Comparison of ENCODE assay signal across 12 mouse cellular contexts in genomic region chr6:91647385-91647791, GRCm38 (mm10). TPM values are rescaled to one million over a fixed set of nuclear protein-coding genes. Genes with fewer than 3 reads are reported as not detected.
DNase-seq lines count a peak whose midpoint lies in the region; ATAC-seq and TF ChIP-seq lines count a peak whose summit lies in the region.
"Had no signal": no experiment of that assay in that cellular context is flagged by ENCODE, and none has a peak within 500 bp of the region (broad histone marks: within the 10 kb centered on the region; RNA-seq: fewer than 3 reads in every experiment).

No protein-coding gene starts in this region.

- no peak for ATAC-seq in midbrain, postnatal 0 days (ENCODE audit: low FRiP score)
- ATAC-seq in midbrain, embryonic 13.5 days = no peak

- no peak for TF ChIP-seq CTCF in midbrain, postnatal 0 days (IDR thresholded peaks at IDR 0.05)

- H3K4me2 ChIP-seq in midbrain, postnatal 0 days (ENCODE audit: low read depth, low read length, poor library complexity, severe bottlenecking) = no peak overlapping the region
- no peak overlapping the region for H3K4me2 ChIP-seq in midbrain, embryonic 13.5 days (replicated peaks)
- H3K4me2 ChIP-seq in myocyte (ENCODE audit: low read depth) = peak overlapping the region; percentile 78
- H3K4me2 ChIP-seq: embryonic facial prominence, embryonic 12.5 days; liver, embryonic 15.5 days had no signal

- H3K27ac ChIP-seq in midbrain, postnatal 0 days (ENCODE audit: low read depth, low read length) = no peak overlapping the region
- H3K27ac ChIP-seq in midbrain, embryonic 13.5 days = no peak overlapping the region
- H3K27ac ChIP-seq: layer of hippocampus, adult 2 months; liver, embryonic 15.5 days had no signal

- H3K36me3 ChIP-seq in midbrain, postnatal 0 days (ENCODE audit: insufficient read depth, low read length) = no peaks in the 10 kb centered on the region
- H3K36me3 ChIP-seq in midbrain, embryonic 13.5 days = no peaks in the 10 kb centered on the region
- H3K36me3 ChIP-seq in myocyte (ENCODE audit: control insufficient read depth, insufficient read depth) = no peaks in the 10 kb centered on the region
- H3K36me3 ChIP-seq: embryonic facial prominence, embryonic 12.5 days; liver, embryonic 15.5 days had no signal

- peak; percentile 90 to 94 for DNase-seq in cerebellum, postnatal 10 days
- no peak for DNase-seq in cerebellum, adult 11-12 months
- DNase-seq in heart, postnatal 4 days = peak; percentile 12
- no peak for DNase-seq in heart, postnatal 10 days
- peak; percentile 67 for DNase-seq in midbrain, postnatal 0 days (ENCODE audit: low spot score)
- no peak for DNase-seq in frontal cortex, adult 2 months (ENCODE audit: extremely low spot score in 1 of 2, low spot score in 1 of 2)
- DNase-seq: midbrain, embryonic 14.5 days had no signal

- H3ac ChIP-seq in myocyte (ENCODE audit: control insufficient read depth, insufficient read length) = no peak overlapping the region

- no peaks in the 10 kb centered on the region for H3K27me3 ChIP-seq in midbrain, postnatal 0 days (ENCODE audit: insufficient read depth, low read length)
- H3K27me3 ChIP-seq in midbrain, embryonic 13.5 days = no peaks in the 10 kb centered on the region
- no peaks in the 10 kb centered on the region for H3K27me3 ChIP-seq in myocyte (ENCODE audit: control insufficient read depth, insufficient read depth, insufficient read length)
- H3K27me3 ChIP-seq: embryonic facial prominence, embryonic 12.5 days; liver, embryonic 15.5 days had no signal

- H3K9ac ChIP-seq in midbrain, postnatal 0 days (replicated peaks; ENCODE audit: low read length, poor library complexity, severe bottlenecking) = no peak overlapping the region
- H3K9ac ChIP-seq in midbrain, embryonic 13.5 days (replicated peaks) = no peak overlapping the region
- H3K9ac ChIP-seq: embryonic facial prominence, embryonic 12.5 days; liver, embryonic 15.5 days had no signal

- H3K9me3 ChIP-seq in midbrain, postnatal 0 days (ENCODE audit: low read length) = no peaks in the 10 kb centered on the region
- H3K9me3 ChIP-seq in midbrain, embryonic 13.5 days = no peaks in the 10 kb centered on the region
- H3K9me3 ChIP-seq: embryonic facial prominence, embryonic 12.5 days; liver, embryonic 15.5 days had no signal

- H3K4me1 ChIP-seq in midbrain, postnatal 0 days (ENCODE audit: insufficient read depth, low read length) = no peaks in the 10 kb centered on the region
- 0 out of 2 replicates have a peak, but pooled peaks cover 2% of the 10 kb centered on the region for H3K4me1 ChIP-seq in midbrain, embryonic 13.5 days (replicated peaks)
- H3K4me1 ChIP-seq: liver, embryonic 15.5 days had no signal

- TF ChIP-seq POLR2A in myocyte (IDR thresholded peaks at IDR 0.05; ENCODE audit: insufficient read length, low read depth) = no peak

- H3K4me3 ChIP-seq in midbrain, postnatal 0 days (ENCODE audit: low read depth, low read length) = no peak overlapping the region
- H3K4me3 ChIP-seq in midbrain, embryonic 13.5 days (replicated peaks) = no peak overlapping the region
- H3K4me3 ChIP-seq in myocyte = no peak overlapping the region
- H3K4me3 ChIP-seq: embryonic facial prominence, embryonic 12.5 days; layer of hippocampus, adult 2 months; liver, embryonic 15.5 days had no signal

- WGBS in midbrain, postnatal 0 days = 71% methylated on average over 9 of the region's 9 CpGs
- WGBS in midbrain, embryonic 13.5 days = 86% methylated on average over 9 of the region's 9 CpGs

- intact Hi-C loops in heart, postnatal 10 days (cut with DNase I) = no loop called here

- H3K79me2 ChIP-seq in myocyte (ENCODE audit: control insufficient read depth, insufficient read depth) = no peaks in the 10 kb centered on the region

TF ChIP-seq in myocyte, 11 proteins besides CTCF, POLR2A, EP300 and RAD21:
- TF ChIP-seq CEBPB (IDR thresholded peaks at IDR 0.05; ENCODE audit: insufficient read depth, poor library complexity, severe bottlenecking) (0 out of 2 replicates have a peak, but pooled peaks have one; percentile 8), POLR2AphosphoS2 (IDR thresholded peaks at IDR 0.05; ENCODE audit: insufficient read length, low read depth) (no peak), MAX (IDR thresholded peaks at IDR 0.05; ENCODE audit: low read depth) (no peak), MYOD1 (IDR thresholded peaks at IDR 0.05; ENCODE audit: control insufficient read depth in 1 of 3, insufficient read length in 2 of 3, low read depth in 2 of 3) (peak in 2 of 3 experiments; percentile 7 to 57), TCF12 (IDR thresholded peaks at IDR 0.05; ENCODE audit: insufficient read depth, poor library complexity, severe bottlenecking) (no peak), SRF (IDR thresholded peaks at IDR 0.05; ENCODE audit: control insufficient read depth, insufficient read length, low read depth) (no peak), TCF3 (IDR thresholded peaks at IDR 0.05; ENCODE audit: insufficient read length, low read depth) (peak; percentile 0), MYOG (IDR thresholded peaks at IDR 0.05; ENCODE audit: control insufficient read depth in 1 of 3, insufficient read depth in 1 of 3, insufficient read length in 2 of 3, low read depth in 2 of 3) (peak in 1 of 3 experiments; percentile 53), E2F4 (IDR thresholded peaks at IDR 0.05; ENCODE audit: insufficient read depth) (no peak), REST (IDR thresholded peaks at IDR 0.05; ENCODE audit: insufficient read depth, insufficient read length) (no peak), USF1 (IDR thresholded peaks at IDR 0.05; ENCODE audit: low read depth) (no peak)

RNA-seq across cellular contexts. Expression of gene Slc6a6, which starts 36.5 kb away (rescaled TPM):
- 100 to 1,000 TPM; 142 to 158 TPM for total RNA-seq in heart, postnatal 4 days (2021)
- 100 to 1,000 TPM; 160 to 173 TPM for total RNA-seq in heart, postnatal 10 days (2021)
- total RNA-seq in midbrain, postnatal 0 days (2014; rRNA removed) = 105 and 147 TPM in 2 replicates
- polyA plus RNA-seq in midbrain, postnatal 0 days (2015; fragmentation: Nextera tagmentation; extraction: Ambion mirVana) = 123 and 146 TPM in 2 replicates
- polyA plus RNA-seq in midbrain, embryonic 13.5 days (2015; fragmentation: Nextera tagmentation; extraction: Ambion mirVana) = 84.4 and 89.8 TPM in 2 replicates
- polyA plus RNA-seq in myocyte (2012; fragmentation: generic; extraction: Trizol) = 98.2 TPM
- polyA plus RNA-seq in frontal cortex, adult 2 months (2012; rRNA removed) = 109 and 123 TPM in 2 replicates

Comparison
In these comparisons a context has a peak if more than half of its experiments do, and no peak if none do; other contexts are left out.
1. DNase-seq: peak in cerebellum, postnatal 10 days (2 of 2), heart, postnatal 4 days (single experiment) and midbrain, postnatal 0 days (single experiment); none in cerebellum, adult 11-12 months (single experiment), heart, postnatal 10 days (0 of 2) and frontal cortex, adult 2 months (0 of 2).